Mouse (Mus musculus) G1E (cell line): ENCODE measurements around the gene B3galnt2.

ENCODE experiments used
- CTCF ChIP-seq: IDR thresholded peaks from 2 replicates; pipeline ENCODE4 v1.5.1; 2012; ENCODE audit warnings: low read depth, low read length, inconsistent platforms, mixed read lengths
- GATA1 ChIP-seq: IDR thresholded peaks from 2 replicates; pipeline ENCODE4 v1.6.1; 2012; ENCODE audit warnings: borderline replicate concordance, low read length, inconsistent platforms, mixed read lengths
- GATA2 ChIP-seq: IDR thresholded peaks from 2 replicates; pipeline ENCODE4 v1.6.1; 2012; ENCODE audit warnings: low read depth, low read length, inconsistent platforms, borderline replicate concordance
- POLR2AphosphoS5 ChIP-seq: IDR thresholded peaks from 2 replicates; pipeline ENCODE4 v1.6.1; 2012; ENCODE audit warnings: low read depth, low read length, inconsistent platforms; ENCODE audit not compliant: insufficient replicate concordance
- TAL1 ChIP-seq: conservative IDR thresholded peaks from 2 replicates; pipeline ENCODE4 v1.6.1; 2012; ENCODE audit warnings: low read depth, low read length, inconsistent platforms, mixed read lengths

DNA sequence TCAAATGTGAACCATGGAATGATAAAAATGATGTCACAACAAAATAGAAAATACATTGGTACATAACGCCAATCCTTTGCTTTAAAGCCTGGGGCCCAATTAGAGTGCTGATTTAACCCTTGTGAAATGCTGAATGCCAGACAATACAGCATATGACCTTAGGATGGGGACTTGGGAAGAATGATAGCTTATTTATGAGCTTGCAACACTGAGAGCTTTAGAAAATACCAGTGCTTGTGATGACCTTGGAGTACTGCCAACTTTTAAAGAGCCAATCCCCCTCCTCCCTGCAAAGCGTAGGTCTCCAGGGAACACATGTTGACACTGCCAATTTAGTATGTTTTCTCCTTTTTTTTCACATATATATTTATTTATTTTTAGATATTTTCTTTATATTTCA lies 48.4 kb downstream of the B3galnt2 start:
- no peak for TF ChIP-seq CTCF
- TF ChIP-seq TAL1: no peak
- no peak for TF ChIP-seq GATA1
- TF ChIP-seq GATA2: no peak
- no peak for TF ChIP-seq POLR2AphosphoS5
